Mouse (Mus musculus) spleen, embryonic (tissue): Measurements from ENCODE around the gene Zer1.

Experiments
- CTCF ChIA-PET: fragments of 350-600 bp; sonication (Branson Sonifier 250); formaldehyde crosslinking; loops from one replicate; lab custom pipeline; 2022; lab: Charles Lee

The Zer1 gene

DNA sequence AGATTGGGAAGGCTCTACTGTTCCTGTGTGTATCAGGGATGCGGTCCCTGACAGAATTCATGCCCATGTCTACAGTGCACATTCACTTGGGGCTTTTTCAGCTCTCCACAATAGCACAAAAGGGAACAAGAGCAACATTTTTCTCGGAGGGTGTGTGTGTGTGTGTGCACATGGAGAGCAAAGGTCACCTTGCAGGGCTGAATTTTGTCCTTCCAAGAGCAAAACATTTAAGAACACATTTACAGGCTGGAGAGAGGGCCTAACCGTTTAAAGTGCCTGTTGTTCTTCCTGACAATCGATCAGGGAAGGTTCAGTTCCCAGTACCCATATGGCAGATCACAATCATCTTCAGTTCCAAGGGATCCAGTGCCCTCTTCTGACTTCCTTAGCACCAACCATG lies 5.8 kb upstream of the Zer1 start:
- CTCF ChIA-PET = no interaction called here

DNA sequence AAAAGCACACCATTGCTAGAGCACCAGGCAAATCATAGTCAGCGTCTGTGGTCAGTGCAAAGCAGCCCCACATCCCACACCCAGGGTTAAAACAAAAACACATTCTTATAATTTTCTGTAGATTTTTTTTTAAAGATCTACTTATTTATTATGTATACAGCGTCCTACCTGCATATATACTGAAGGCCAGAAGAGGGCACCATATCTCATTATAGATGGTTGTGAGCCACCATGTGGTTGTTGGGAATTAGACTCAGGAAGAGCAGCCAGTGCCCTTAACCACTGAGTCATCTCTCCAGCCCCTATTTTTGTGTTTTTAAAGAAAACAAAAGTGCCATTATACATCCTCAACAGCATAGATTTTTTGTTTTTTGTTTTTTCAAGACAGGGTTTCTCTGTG lies 4.4 kb upstream of the Zer1 start:
- CTCF ChIA-PET = interaction anchor here (0.6 kb wide), 2 partner anchors 667 to 696 kb away, joined by 3 to 4 read pairs; no protein-coding TSS in a partner anchor

DNA sequence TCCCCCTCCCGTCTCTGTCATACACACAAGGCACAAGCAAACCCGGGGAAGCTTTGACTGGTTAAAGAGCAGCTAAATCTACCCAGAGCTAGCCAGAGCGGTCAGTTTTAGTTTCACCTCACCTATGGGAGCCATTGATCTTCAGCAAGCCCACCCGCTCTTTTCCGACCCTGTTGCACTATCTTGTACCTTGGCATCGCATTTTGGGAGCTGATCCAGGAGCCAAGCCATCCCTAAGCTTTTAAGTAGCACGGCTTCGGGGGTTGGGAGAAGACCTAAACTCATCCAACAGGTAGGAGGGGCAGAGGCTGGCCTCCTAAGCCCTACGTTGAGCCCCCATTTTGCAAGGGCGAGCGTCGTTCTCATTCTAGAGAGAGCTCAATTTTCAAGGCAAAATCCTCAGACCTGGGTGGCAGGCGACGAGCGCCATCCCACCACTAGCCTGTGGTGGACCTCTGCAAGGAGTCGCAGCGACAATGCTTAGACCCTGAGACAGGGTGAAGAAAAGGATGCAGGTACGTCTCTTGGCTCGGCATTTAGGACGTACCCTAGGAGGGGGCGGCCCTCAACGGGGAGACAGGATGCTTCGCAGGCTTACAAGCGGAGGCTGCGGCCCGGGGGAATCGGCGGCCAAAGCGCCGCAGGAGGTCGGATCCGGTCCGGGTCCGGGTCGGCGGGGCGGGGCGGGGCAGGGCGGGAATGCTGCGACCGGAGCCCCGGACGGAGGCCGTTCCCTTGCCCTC lies 485 bp downstream of the Zer1 start:
- CTCF ChIA-PET = interaction anchor here (0.5 kb wide), 1 partner anchor 73 kb away, joined by 4 read pairs; no protein-coding TSS in a partner anchor

DNA sequence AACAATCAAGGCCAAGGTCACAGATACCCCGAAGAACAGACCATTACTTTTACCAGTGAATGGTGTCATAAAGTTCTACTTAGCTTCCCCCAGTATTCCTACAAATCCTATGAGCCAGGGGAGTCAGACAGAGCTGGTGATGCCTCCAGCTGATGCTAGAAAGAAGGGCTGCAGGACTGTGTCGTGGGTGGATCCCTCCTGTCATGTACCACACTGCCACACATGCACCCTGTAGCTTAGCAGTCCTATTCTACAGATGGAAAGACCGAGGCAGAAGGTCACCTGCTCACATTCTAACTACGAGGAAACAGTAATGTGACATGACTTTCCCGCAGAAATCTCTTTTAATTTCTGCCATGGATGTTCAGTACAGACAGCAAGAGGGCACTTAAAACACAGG lies 1.6 kb downstream of the Zer1 start:
- CTCF ChIA-PET = no interaction called here

DNA sequence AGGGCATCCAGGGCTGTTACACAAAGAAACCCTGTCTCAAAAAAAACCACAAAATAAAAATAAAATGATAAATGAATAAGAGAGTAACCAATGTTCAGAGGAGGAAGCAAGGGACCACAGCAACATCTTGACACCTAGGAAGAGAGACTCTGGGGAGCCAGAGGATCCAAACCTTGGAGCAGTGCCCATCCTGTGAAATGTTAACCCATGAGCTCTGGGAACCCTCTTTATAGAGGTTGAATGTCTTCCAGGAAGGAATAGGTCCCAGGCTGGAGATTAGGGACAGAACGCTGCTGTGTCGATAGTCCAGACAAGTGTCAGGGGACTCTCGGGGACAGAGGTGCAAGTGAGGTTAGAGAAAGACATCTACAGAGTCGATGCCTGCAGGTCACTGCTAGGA lies 4.1 kb downstream of the Zer1 start:
- CTCF ChIA-PET = no interaction called here

DNA sequence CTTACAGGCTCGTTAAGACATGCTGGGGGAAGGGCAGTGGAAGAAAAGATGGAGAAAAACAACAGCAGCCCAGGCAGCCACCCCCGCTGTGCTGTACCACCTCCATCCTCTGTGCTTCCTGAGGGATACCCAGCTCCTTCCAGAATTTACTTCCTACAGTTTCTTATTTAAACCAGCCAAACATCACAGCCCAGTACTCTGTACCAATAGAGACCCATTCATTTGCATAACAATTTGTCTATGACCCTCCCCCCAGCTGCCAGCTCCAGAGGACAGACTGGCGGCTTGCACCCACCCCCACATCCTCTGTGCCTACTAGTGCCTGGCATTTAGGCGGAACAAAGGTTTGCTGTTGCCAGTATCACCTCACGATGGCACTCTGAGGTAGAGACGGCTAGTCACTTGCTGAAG lies 4.7 kb downstream of the Zer1 start:
- CTCF ChIA-PET = interaction anchor here (0.8 kb wide), 1 partner anchor 42 kb away, joined by 3 read pairs; no protein-coding TSS in a partner anchor

DNA sequence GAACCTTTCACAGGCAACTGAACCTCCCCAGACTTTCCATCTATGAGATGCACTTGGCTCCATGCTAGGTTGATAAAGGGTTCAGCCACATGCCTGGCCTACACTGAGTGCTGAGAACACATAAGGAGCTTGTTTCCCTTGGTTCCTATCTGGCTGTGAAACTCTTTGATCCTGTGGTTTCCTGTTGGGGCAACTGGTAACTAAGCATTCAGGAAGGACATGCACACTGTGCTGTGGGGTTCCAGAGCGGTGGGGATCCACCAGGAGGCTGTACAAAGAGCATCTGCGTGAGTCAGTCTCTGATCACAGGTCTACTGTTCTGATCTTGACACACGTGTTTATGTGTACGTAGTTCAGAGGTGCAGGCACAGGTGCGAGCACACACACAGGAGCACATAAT lies 11.8 kb downstream of the Zer1 start:
- CTCF ChIA-PET = no interaction called here

DNA sequence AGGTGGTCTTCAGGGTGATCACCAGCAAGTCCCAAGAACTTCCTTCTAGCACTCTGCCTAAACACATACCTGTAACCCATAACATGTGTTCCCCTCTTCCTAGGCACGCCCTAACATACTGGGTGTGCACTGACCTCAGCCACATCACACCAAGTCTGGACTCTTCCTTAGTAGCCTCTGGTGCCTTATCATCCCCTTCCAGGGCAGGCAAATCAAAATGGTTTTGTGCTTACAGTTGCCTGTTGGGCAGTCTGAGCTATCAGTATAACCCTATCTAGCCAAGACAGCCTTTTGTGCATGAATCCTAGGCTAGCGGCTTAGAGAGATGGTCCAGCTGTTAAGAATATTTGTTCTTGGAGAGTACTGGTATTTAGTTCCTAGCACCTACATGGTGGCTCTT lies 12.9 kb downstream of the Zer1 start:
- CTCF ChIA-PET = no interaction called here

DNA sequence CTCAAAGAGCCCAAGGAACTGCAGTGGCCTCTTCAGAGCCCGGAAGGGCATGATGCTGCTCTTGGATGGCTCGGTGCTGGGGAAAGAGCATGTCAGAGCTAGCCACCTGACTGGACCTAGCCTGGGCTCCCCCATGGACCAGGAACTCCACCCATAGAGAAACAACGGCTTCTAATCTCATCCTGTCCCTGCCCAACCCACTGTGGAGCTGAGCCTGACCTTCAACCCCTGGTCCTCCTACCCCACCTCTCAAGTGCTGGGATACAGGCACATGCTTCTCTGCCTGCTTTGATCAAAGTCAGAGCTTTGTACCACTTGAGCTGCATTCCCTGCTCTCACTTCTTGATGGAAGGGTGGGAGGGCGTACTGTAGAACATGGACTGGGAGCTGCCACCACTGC lies 16.1 kb downstream of the Zer1 start:
- CTCF ChIA-PET = interaction anchor here (0.7 to 1.0 kb wide), 2 partner anchors 9 to 69 kb away, joined by 3 read pairs; no protein-coding TSS in a partner anchor

DNA sequence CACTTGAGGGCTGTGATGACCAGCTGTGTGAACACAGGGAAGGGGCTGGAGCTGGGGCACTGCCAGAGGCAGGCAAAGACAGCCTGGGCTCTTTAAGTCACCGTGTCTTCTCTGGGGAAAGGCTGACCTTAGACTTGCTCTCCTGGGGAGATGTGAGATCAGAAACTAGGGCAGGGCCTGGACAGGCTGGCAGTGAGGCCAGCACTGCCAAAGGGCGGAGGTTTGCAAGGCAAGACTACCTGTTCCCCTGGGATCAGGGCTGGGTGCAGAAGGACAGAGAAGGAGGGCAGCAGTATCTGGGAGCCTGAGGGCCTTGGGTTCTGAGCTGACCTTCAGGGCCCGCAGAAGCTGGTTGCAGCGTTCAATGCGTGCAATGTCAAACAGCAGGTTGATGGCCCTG lies 16.7 kb downstream of the Zer1 start:
- CTCF ChIA-PET = no interaction called here

DNA sequence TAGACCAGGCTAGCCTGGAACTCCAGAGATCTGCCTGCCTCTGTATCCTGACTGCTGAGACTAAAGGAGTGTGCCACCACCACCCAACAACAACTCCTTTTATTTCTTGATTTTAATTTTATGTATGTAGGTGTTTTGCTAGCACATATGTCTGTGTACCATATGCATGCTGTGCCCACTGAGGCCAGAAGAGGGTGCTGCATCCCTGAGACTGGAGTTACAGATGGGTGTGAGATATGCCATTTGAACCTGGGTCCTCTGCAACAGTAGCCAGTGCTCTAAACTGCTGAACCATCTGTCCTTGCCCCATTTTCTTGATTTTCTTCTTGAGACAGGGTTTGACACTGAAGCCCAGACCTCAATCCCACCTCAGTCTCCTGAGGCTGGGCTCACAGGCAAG lies 18.0 kb downstream of the Zer1 start:
- CTCF ChIA-PET = interaction anchor here (0.7 kb wide), 1 partner anchor 24 kb away, joined by 3 read pairs; no protein-coding TSS in a partner anchor

DNA sequence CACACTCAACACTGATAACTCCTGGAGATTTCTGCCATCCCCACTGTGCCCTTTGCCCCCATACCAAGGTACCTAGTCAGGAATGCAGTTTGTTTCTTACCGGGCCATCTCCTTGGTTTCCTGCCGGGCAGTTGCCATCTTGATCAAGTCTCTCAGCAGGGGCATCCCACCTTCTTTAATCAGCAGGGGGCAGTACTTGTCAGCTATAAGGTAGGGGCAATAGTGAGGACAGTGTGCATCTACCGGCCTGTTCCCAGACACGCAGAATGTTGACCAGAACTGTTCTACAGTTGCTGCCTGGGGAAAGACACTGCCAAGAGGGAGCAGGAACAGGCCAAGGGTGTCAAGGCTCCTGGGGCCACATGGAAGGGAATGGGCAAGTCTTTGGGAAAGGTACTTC lies 24.2 kb downstream of the Zer1 start:
- CTCF ChIA-PET = no interaction called here

DNA sequence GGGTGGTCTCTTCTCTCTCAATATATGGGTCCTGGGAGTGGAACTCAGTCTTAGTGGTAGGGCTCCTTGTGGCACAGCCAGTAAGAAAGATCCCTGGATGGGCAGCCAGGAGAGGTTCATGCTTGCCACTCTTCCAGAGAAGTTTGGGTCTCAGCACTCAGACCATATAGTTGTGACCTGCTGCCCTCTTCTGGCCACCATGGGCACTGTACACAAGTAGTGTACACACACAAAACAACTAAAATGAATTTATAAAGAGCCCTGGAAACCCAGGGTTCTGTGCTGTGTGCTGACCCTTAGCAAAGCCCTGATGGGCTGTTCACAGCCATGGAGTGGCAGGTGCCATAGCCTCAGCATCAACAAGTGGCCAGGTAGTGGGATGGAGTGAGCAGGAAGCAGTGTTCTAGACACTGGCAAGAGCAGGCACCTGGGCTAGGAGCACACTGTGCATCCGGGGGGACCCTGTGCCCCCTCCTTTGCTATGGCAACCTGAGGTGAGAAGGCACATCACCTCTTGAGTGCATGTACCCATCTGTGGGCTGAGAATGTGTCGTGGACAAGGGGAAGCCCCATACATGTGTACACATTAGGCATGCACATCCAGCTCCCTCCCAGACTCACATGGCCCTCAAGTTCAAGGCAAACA lies 28.4 kb downstream of the Zer1 start:
- CTCF ChIA-PET = no interaction called here

DNA sequence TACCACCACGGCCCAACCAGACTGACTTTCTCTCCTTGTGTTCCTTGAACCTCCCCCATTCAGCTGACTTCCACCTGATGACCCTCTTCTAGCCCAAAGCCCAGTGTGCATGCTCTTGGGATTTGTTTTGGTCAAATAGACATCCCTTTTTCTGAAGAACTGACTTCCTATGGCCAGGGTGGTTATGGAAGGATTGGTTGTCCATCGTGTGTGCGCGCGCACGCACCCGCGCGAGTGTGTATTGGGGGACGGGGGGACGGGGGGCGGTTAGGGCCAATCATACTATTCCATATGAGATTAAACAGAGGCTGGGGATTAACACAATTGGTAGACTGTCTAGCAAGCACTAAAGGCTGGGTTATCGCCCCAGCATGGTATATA lies 30.2 kb downstream of the Zer1 start:
- CTCF ChIA-PET = interaction anchor here (0.5 kb wide), 1 partner anchor 165 kb away, joined by 3 read pairs; no protein-coding TSS in a partner anchor

DNA sequence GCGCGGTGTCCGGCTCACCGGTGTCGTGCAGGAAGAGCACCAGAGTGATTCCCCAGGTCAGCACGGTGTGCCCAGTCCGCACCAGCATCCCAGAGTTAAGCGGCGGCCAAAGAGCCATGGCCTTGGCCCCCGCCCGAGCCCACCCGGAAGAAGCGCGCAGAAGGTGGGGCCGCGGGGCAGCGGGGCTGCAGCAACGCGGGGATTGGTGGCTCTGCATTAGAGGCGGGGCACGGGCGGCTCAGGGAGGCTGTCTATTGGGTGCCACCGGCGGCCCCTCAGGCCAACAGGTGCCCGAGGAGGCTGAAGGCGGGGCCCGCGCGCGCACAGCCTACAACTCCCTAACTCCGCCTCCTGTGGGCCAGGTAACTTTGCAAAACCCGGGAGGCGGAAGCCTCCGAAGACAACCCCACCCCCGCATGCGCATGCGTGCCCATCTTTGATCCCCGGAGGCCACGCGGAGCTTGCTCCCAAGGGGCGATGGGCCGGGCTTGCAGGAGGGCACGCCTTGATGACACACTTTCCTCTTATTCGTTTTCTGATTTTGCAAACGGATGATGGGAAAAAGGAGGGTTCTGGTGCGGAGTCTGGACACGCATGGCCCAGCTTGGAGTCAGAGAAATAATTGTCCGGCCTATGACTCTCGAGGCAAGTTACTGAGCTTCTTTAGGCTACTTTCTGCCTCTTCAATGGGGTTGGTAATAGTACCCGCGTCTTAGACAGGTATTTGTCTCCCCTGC lies 30.7 kb downstream of the Zer1 start, which contains the start of gene Zdhhc12:
TSS of gene Zdhhc12 (minus strand) at position 178 of the 737 bp plus-strand sequence.
- CTCF ChIA-PET = no interaction called here

DNA sequence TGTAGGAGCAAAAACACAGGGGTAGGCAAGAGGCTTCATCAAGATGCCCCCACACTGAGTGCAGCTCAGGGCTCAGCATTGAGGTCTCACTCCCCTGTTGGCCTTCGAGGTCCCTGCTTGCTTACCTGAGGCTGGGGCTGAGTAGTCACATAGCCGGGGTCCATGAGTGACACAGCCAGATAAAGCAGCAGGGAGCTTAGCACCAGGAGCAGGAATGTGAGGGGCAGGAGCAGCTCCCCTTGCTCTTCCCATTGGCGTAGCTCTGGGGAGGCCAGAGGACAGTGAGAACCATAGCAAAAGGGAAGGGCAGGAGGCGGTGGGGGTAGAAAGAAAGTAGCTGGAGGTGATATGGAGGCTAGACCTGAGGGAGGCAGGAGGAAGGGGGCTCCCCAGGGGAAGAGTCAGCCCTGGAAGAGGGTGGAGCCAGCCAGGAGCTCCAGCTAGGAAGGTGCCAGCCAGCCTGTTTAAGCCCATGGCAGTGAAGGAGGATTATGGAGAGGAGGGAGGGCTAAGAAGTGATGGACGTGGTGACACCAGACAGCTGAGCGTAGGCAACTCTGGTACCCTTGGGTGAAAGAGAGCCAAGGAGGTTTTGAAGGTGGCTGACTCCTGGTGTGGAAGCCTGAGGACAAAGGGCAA lies 32.0 kb downstream of the Zer1 start:
- CTCF ChIA-PET = no interaction called here

DNA sequence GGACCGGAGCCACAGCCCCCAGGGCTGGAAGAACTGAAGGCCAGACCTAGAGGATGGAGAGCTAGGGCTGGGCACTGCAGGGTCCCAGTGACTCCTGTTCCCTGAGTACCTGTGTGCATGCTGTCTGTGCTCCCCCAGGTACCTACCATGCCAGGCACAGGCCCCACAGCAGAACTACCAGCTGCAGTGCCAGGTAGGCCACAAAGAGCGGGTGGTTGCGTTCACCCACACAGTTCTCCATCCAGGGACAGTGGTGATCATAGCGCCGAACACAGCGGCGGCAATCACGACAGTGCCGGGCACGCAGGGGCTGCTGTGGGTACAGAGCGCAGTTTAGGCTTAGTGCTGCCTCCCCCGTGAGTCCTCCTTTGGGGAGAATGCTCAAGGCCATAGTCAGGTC lies 32.9 kb downstream of the Zer1 start:
- CTCF ChIA-PET = no interaction called here

DNA sequence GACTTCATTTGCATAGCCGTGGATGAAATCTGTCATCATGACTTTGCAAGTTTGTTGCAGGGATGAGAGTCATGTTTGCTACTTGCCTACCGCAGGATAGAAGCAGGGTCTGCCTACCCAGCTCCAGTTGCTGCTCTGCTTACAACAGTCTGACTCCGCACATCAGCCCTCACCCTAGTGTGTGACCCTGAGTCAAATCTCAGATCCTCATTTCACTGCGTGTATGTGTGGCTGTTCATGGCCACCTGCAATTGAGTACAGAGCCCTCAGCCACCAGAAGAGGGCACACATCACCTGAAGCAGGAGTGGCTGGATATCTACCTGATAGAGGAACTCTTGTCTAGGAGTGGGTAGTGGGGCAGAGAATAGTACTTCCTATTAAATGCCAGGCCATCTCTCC lies 37.1 kb downstream of the Zer1 start:
- CTCF ChIA-PET = no interaction called here

DNA sequence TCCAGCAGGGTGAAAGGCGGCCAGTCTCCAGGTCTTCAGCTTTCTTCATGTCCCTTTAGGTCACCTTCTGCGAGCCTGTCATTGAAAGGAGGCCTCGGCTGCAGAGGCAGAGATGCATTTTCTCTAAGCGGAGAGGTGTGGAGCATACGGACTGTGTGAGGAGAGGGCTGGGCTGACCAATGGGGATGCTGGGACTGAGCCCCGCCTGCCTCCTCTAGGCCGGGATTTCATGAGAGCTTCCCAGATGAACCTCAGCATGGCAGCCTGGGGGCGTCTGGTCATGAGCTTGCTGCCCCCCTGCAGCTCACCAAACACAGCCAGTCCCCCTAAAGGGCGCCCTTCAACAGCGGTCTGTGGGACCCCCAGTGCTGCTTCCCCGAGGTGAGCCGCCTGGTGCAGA lies 39.8 kb downstream of the Zer1 start:
- CTCF ChIA-PET = interaction anchor here (0.9 kb wide), 1 partner anchor 94 kb away, joined by 3 read pairs; the partner anchor contains the start of gene Spout1

DNA sequence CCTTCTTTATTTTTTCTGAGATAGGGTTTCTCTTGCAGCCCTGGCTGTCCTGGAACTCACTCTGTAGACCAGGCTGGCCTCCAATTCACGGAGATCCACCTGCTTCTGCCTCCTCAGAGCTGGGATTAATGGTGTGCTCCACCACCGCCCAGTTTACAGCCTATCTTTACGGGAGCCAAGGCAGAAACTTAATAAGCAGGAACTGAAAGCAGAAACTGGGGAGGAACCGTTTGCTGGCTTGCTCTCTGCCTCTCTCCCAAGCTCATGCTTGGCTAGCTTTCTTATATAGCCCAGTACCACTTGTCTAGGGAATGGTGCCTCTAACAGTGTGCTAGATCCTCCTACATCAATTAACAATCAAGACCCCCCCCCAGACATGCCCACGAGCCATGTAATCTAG lies 40.3 kb downstream of the Zer1 start:
- CTCF ChIA-PET = interaction anchor here (0.9 kb wide), 1 partner anchor 94 kb away, joined by 3 read pairs; the partner anchor contains the start of gene Spout1

DNA sequence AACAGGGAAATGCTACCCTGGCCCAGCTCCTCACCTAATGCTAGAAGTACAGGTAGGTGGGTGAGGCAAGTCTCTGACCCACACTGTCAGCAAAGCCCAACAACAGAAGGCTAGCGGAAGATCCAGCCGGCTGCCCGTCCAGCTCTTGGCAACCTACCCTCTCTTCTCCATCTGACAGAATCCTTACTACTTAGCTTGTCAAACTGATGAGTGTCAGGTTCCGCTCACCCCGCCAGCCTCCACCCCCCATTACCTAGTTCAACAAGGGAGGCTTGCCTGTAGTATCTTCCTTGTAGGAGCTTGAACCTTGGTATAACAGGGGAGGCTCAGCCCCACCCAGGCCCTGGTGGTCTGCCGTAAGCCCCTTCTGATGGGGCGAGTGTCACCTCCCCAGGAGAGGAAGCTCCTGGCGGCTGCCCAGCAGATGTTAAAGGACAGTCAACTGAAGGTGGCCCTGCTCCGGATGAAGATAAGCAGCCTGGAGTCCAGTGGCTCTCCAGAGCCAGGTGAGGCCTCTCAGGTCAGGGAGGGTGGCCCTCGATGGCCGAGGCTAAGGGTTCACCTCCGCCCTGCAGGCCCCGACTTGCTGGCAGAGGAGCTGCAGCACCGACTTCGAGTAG lies 44.1 kb downstream of the Zer1 start:
- CTCF ChIA-PET = no interaction called here
